Mouse (Mus musculus) adrenal gland (tissue): ENCODE measurements around the gene Siae.

Experiments
- intact Hi-C: fragments of 180-260 bp; cut with DNase I; formaldehyde crosslinking; loops from one replicate; pipeline ENCODE4 v1.15.1; 2025

The Siae gene

GRCm38 (mm10) chr9:37540226-37540625, 15.3 kb upstream of the Siae start:
- intact Hi-C loops, result loop anchor here (10.0 kb wide), 1 partner anchor 105 kb away; the partner anchor contains the start of gene Robo3

GRCm38 (mm10) chr9:37540701-37541575, 14.6 kb upstream of the Siae start:
- intact Hi-C loops, result loop anchor here (10.0 kb wide), 1 partner anchor 106 kb away; the partner anchor contains the start of gene Robo3

- intact Hi-C loops, result loop anchor here (10.0 kb wide), 1 partner anchor 107 kb away; the partner anchor contains the start of gene Robo3
Observed at GRCm38 (mm10) chr9:37541851-37542642, 13.5 kb upstream of the Siae start.

- intact Hi-C loops, result loop anchor here (2.0 to 10.0 kb wide), 2 partner anchors 81 to 109 kb away; partner anchors contain the start of gene Robo3
Observed at GRCm38 (mm10) chr9:37543869-37544440, 11.5 kb upstream of the Siae start.

GRCm38 (mm10) chr9:37544447-37545165, 10.9 kb upstream of the Siae start:
- intact Hi-C loops, result loop anchor here (2.0 to 10.0 kb wide), 2 partner anchors 82 to 110 kb away; partner anchors contain the start of gene Robo3

- intact Hi-C loops, result loop anchor here (2.0 to 10.0 kb wide), 2 partner anchors 82 to 110 kb away; partner anchors contain the start of gene Robo3
Observed at GRCm38 (mm10) chr9:37545166-37545610, 10.3 kb upstream of the Siae start.

GRCm38 (mm10) chr9:37545847-37546452, 9.5 kb upstream of the Siae start:
- intact Hi-C loops, result loop anchor here (2.0 to 10.0 kb wide), 3 partner anchors 71 to 111 kb away; partner anchors contain the start of gene Robo3

GRCm38 (mm10) chr9:37546889-37547288, 8.6 kb upstream of the Siae start:
- intact Hi-C loops, result loop anchor here (2.0 to 10.0 kb wide), 2 partner anchors 70 to 112 kb away; partner anchors contain the start of gene Robo3

- intact Hi-C loops, result no loop called here
Observed at GRCm38 (mm10) chr9:37550435-37550834, 5.1 kb upstream of the Siae start.

GRCm38 (mm10) chr9:37551751-37552531, 3.6 kb upstream of the Siae start:
- intact Hi-C loops, result no loop called here

- intact Hi-C loops, result no loop called here
Observed at GRCm38 (mm10) chr9:37552536-37553293, 2.8 kb upstream of the Siae start, which contains the start of gene Nrgn. Gene Nrgn (minus strand): TSS chr9:37552904.

- intact Hi-C loops, result no loop called here
Observed at GRCm38 (mm10) chr9:37554279-37554678, 1.2 kb upstream of the Siae start.

GRCm38 (mm10) chr9:37556366-37556765, 868 bp downstream of the Siae start:
- intact Hi-C loops, result no loop called here

- intact Hi-C loops, result no loop called here
Observed at GRCm38 (mm10) chr9:37560617-37561016, 5.1 kb downstream of the Siae start.

GRCm38 (mm10) chr9:37563805-37564204, 8.3 kb downstream of the Siae start:
- intact Hi-C loops, result no loop called here

- intact Hi-C loops, result no loop called here
Observed at GRCm38 (mm10) chr9:37567019-37567418, 11.5 kb downstream of the Siae start.

- intact Hi-C loops, result no loop called here
Observed at GRCm38 (mm10) chr9:37567454-37567853, 12.0 kb downstream of the Siae start.

- intact Hi-C loops, result no loop called here
Observed at GRCm38 (mm10) chr9:37567892-37568604, 12.6 kb downstream of the Siae start.
